Mouse (Mus musculus): Measurements from ENCODE around the gene Cox10. TPM values are rescaled to one million over a fixed set of nuclear protein-coding genes. Genes with fewer than 3 reads are reported as not detected.

Gene Cox10
- polyA plus RNA-seq, 1 experiment from 2014 or later: 13.1 TPM

DNA sequence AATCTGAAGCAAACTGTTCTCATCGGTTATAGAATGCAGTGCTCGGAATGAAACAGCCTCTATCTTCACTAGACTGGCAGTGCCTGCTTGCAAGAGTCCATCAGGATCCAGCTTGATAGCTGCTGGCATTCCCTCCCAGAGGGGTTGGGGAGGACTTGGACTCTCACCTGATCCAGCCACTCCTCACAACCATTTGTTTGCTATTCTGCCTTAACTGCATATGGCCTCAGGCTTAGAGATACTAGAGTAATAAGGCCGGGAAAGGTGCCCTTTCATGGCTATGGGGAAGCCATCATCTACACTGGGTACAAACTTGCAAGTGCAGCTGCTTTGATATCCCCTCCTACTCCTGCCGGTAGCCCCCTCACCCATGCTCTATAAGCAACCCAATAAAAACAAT, 3.1 kb downstream of the Cox10 start:
- no peaks in the 10 kb centered on the region; the same call in 1 of the 2 replicates for H3K4me1 ChIP-seq (ENCODE audit: insufficient read depth, low read depth, low read length)
- H3K9ac ChIP-seq (replicated peaks; ENCODE audit: low read depth): no peak overlapping the region
- 92% methylated on average over 4 of the region's 4 CpGs for WGBS
- no peaks in the 10 kb centered on the region for H3K9me3 ChIP-seq (ENCODE audit: low read length)
- H3K27ac ChIP-seq (ENCODE audit: low read length): no peak overlapping the region
- ATAC-seq (no peak), DNase-seq (ENCODE audit: low spot score) (no peak)
- H3K4me3 ChIP-seq (ENCODE audit: low read depth, low read length): no peak overlapping the region
- no peaks in the 10 kb centered on the region for H3K36me3 ChIP-seq (ENCODE audit: insufficient read depth, low read length)
- H3K27me3 ChIP-seq (replicated peaks; ENCODE audit: insufficient read depth, low read length): no peaks in the 10 kb centered on the region
- TF ChIP-seq CTCF (IDR thresholded peaks at IDR 0.05) (no peak), EP300 (IDR thresholded peaks at IDR 0.05) (no peak)
- H3K4me2 ChIP-seq (replicated peaks; ENCODE audit: low read depth, low read length): no peak overlapping the region

DNA sequence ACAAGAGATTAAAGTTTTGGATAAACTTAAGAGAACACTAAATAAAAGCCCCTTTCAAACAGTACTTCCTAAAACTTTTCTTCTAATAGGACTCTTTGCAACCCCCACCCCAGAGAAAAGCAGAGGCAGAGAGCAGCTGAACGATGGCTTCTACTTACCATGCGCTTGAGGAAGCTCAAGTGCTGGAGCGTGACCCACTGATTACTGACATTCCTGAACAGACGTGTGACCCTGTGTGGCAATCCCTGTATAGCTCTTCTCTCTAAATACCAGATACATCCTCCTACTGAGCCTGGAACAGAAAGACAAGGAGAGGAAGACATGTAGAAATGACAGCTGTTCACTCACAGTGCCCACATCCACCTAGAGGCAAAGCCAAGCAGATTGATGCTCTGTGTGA, 5.9 kb downstream of the Cox10 start:
- DNase-seq (ENCODE audit: low spot score) (no peak), ATAC-seq (no peak)
- Histone ChIP-seq H3K27ac (ENCODE audit: low read length) (no peak overlapping the region), H3K36me3 (ENCODE audit: insufficient read depth, low read length) (no peaks in the 10 kb centered on the region), H3K4me3 (ENCODE audit: low read depth, low read length) (no peak overlapping the region), H3K27me3 (replicated peaks; ENCODE audit: insufficient read depth, low read length) (no peaks in the 10 kb centered on the region), H3K9ac (replicated peaks; ENCODE audit: low read depth) (no peak overlapping the region), H3K4me1 (ENCODE audit: insufficient read depth, low read depth, low read length) (no peaks in the 10 kb centered on the region; the same call in 1 of the 2 replicates), H3K9me3 (ENCODE audit: low read length) (no peaks in the 10 kb centered on the region), H3K4me2 (replicated peaks; ENCODE audit: low read depth, low read length) (no peak overlapping the region)
- 63% methylated on average over 4 of the region's 4 CpGs for WGBS
- TF ChIP-seq EP300 (IDR thresholded peaks at IDR 0.05) (no peak), CTCF (IDR thresholded peaks at IDR 0.05) (no peak)

GRCm38 (mm10) chr11:64071536-64071935, 7.7 kb downstream of the Cox10 start:
- Histone ChIP-seq H3K9me3 (ENCODE audit: low read length) (no peaks in the 10 kb centered on the region), H3K36me3 (ENCODE audit: insufficient read depth, low read length) (no peaks in the 10 kb centered on the region), H3K4me2 (replicated peaks; ENCODE audit: low read depth, low read length) (no peak overlapping the region), H3K27me3 (replicated peaks; ENCODE audit: insufficient read depth, low read length) (no peaks in the 10 kb centered on the region), H3K4me3 (ENCODE audit: low read depth, low read length) (no peak overlapping the region), H3K9ac (replicated peaks; ENCODE audit: low read depth) (no peak overlapping the region), H3K4me1 (ENCODE audit: insufficient read depth, low read depth, low read length) (no peaks in the 10 kb centered on the region), H3K27ac (ENCODE audit: low read length) (no peak overlapping the region)
- no peak for TF ChIP-seq EP300 (IDR thresholded peaks at IDR 0.05)
- TF ChIP-seq CTCF (IDR thresholded peaks at IDR 0.05): no peak
- no peak for DNase-seq (ENCODE audit: low spot score)
- no peak for ATAC-seq
- WGBS: 85% methylated on average over 12 of the region's 12 CpGs

DNA sequence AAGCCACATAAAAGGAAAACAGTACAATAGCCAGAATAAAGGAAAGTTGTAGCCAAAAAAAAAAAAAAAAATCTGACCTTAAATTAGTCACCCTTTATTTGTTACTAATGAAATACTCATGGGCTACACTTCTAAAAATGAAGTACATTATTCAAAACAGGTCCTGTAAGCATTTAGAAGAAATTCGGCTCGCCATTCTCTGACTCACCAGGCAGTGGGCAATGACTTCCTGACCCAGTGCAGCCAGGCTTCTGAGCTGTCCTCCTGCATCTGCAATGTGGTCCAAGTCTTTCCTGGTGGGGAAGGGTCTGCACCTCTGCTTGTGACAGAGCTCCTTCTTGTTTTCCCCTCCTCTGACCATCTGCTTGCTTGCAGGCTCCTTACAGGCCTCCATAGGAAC, 13.3 kb downstream of the Cox10 start:
- no peak for ATAC-seq
- H3K27me3 ChIP-seq (replicated peaks; ENCODE audit: insufficient read depth, low read length): no peaks in the 10 kb centered on the region
- 100% methylated on average over 2 of the region's 2 CpGs for WGBS

GRCm38 (mm10) chr11:64063130-64063529, 16.1 kb downstream of the Cox10 start:
- H3K36me3 ChIP-seq (ENCODE audit: insufficient read depth, low read length): no peaks in the 10 kb centered on the region
- no peak overlapping the region for H3K4me2 ChIP-seq (replicated peaks; ENCODE audit: low read depth, low read length)
- H3K9me3 ChIP-seq (ENCODE audit: low read length): no peaks in the 10 kb centered on the region
- DNase-seq (ENCODE audit: low spot score): no peak
- H3K4me1 ChIP-seq (ENCODE audit: insufficient read depth, low read depth, low read length): no peaks in the 10 kb centered on the region
- 77% methylated on average over 3 of the region's 3 CpGs for WGBS
- H3K4me3 ChIP-seq (ENCODE audit: low read depth, low read length): no peak overlapping the region
- H3K27ac ChIP-seq (ENCODE audit: low read length): no peak overlapping the region
- H3K9ac ChIP-seq (replicated peaks; ENCODE audit: low read depth): no peak overlapping the region
- TF ChIP-seq CTCF (IDR thresholded peaks at IDR 0.05): no peak
- TF ChIP-seq EP300 (IDR thresholded peaks at IDR 0.05): no peak
- ATAC-seq: no peak
- H3K27me3 ChIP-seq (replicated peaks; ENCODE audit: insufficient read depth, low read length): no peaks in the 10 kb centered on the region

More for the DNA sequence above, 13.3 kb downstream of the Cox10 start:
- Histone ChIP-seq H3K36me3 (ENCODE audit: insufficient read depth, low read length) (no peaks in the 10 kb centered on the region), H3K4me3 (ENCODE audit: low read depth, low read length) (no peak overlapping the region), H3K9me3 (ENCODE audit: low read length) (no peaks in the 10 kb centered on the region), H3K4me2 (replicated peaks; ENCODE audit: low read depth, low read length) (no peak overlapping the region), H3K9ac (replicated peaks; ENCODE audit: low read depth) (no peak overlapping the region), H3K27ac (ENCODE audit: low read length) (no peak overlapping the region), H3K4me1 (ENCODE audit: insufficient read depth, low read depth, low read length) (no peaks in the 10 kb centered on the region)
- TF ChIP-seq CTCF (IDR thresholded peaks at IDR 0.05) (no peak), EP300 (IDR thresholded peaks at IDR 0.05) (no peak)
- no peak for DNase-seq (ENCODE audit: low spot score)

DNA sequence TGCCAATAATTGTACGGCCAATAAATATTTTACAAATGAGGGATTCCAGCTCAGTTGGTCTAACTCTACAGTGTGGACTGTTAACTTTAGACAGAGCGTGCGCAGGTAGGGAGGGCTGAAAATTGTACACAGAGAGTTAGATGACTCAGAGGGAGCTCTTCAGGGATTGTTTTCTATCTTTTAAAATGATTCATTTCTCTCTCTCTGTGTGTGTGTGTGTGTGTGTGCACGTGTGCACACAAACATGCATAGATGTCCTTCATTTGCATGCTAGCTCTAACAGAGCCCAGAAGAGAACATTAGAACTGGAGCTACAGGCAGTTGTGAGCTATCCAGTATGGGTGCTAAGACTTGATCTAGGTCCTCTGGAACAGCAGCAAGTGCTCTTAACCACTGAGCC, 17.0 kb downstream of the Cox10 start:
- H3K27ac ChIP-seq (ENCODE audit: low read length): no peak overlapping the region
- TF ChIP-seq EP300 (IDR thresholded peaks at IDR 0.05) (no peak), CTCF (IDR thresholded peaks at IDR 0.05) (no peak)
- H3K4me3 ChIP-seq (ENCODE audit: low read depth, low read length): no peak overlapping the region
- H3K9me3 ChIP-seq (ENCODE audit: low read length): no peaks in the 10 kb centered on the region
- no peaks in the 10 kb centered on the region for H3K27me3 ChIP-seq (replicated peaks; ENCODE audit: insufficient read depth, low read length)
- H3K4me2 ChIP-seq (replicated peaks; ENCODE audit: low read depth, low read length): no peak overlapping the region
- no peak for ATAC-seq
- 89% methylated on average over 4 of the region's 4 CpGs for WGBS
- H3K4me1 ChIP-seq (ENCODE audit: insufficient read depth, low read depth, low read length): no peaks in the 10 kb centered on the region
- DNase-seq (ENCODE audit: low spot score): no peak
- H3K36me3 ChIP-seq (ENCODE audit: insufficient read depth, low read length): no peaks in the 10 kb centered on the region
- no peak overlapping the region for H3K9ac ChIP-seq (replicated peaks; ENCODE audit: low read depth)

GRCm38 (mm10) chr11:64059305-64059704, 20.0 kb downstream of the Cox10 start:
- Histone ChIP-seq H3K27me3 (replicated peaks; ENCODE audit: insufficient read depth, low read length) (no peaks in the 10 kb centered on the region), H3K27ac (ENCODE audit: low read length) (no peak overlapping the region), H3K4me3 (ENCODE audit: low read depth, low read length) (no peak overlapping the region), H3K4me1 (ENCODE audit: insufficient read depth, low read depth, low read length) (no peaks in the 10 kb centered on the region), H3K9me3 (ENCODE audit: low read length) (no peaks in the 10 kb centered on the region), H3K9ac (replicated peaks; ENCODE audit: low read depth) (no peak overlapping the region), H3K36me3 (ENCODE audit: insufficient read depth, low read length) (no peaks in the 10 kb centered on the region), H3K4me2 (replicated peaks; ENCODE audit: low read depth, low read length) (no peak overlapping the region)
- TF ChIP-seq CTCF (IDR thresholded peaks at IDR 0.05) (no peak), EP300 (IDR thresholded peaks at IDR 0.05) (no peak)
- DNase-seq (ENCODE audit: low spot score): no peak
- 73% methylated on average over 2 of the region's 2 CpGs for WGBS
- ATAC-seq: no peak
